Mouse (Mus musculus) adrenal gland, adult 10 weeks (tissue): Measurements from ENCODE around the gene Map2k3. TPM values are rescaled to one million over a fixed set of nuclear protein-coding genes. Genes with fewer than 3 reads are reported as not detected.

Experiments
- polyA plus RNA-seq: library from polyadenylated mRNA; stranded (reverse); fragments of 350-450 nt; fragmentation: Illumina TruSeq; extraction: RNeasy Lipid Tissue Mini Kit (QIAGEN cat#74804); gene quantifications from one replicate; pipeline ENCODE4 v1.2.3, GENCODE M21; 2014; ENCODE audit warnings: low read depth, low replicate concordance

The Map2k3 gene
- polyA plus RNA-seq: 18.3 TPM

DNA sequence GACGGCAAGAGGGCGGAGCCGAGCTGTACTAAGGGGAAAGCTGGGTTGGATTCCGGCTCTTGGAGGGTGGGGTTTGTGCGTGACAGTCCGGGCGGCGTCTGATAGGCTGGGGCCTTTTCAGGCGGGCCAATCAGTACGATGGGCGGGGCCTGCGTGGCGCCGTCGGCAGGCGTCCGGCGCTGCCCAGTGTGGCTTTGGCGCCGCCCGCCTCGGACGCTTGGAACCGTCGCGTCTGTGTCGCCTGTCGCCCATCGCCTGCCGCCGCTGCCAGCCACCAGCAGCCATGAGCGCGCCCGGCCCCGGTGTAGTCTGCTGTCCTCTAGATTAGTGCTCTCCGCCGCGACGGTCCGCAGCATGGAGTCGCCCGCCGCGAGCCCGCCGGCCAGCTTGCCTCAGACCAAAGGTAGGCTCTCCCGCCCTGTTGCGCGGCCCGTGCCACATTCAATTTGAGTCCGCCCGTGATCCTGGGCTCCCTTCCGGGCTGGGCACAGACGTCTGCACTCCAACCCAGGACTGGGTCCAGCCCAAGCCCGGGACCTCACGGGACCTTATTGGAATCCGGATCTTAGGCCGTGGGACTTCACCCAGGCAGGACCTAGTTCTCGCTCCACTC is at the start of gene Map2k3:
Gene Map2k3 (plus strand): TSS at position 165 of the 613 bp plus-strand sequence.

DNA sequence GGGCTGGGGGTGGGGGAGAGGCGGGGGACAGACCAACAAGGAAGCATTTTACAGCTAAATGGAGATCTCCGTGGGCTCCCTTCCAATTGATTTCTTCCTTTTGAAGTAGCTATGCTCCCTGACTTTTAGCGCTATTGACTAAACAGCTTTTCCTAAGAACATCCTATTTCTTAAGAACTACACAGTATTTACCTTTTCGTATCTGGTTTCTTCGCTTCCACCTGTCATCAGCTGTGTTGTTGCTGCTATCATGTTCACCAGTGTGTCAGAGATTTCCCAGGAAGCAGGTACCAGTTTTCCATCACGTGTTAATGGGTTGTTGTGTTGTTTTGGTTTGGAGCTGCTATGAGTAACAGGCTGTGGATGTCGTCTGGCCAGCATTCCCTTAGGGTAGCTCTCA is 17.3 kb upstream of the Map2k3 start, which contains the start of gene Natd1:
Gene Natd1 (minus strand): TSS at position 260 of the 400 bp plus-strand sequence.

Other genes with a start within 250 kb of the Map2k3 start
- 0.52 TPM for gene Llgl1, start 232.3 kb upstream of the Map2k3 start, polyA plus RNA-seq
- 8.9 TPM for gene Flii, start 204.8 kb upstream of the Map2k3 start, polyA plus RNA-seq
- 0.87 TPM for gene Mief2, start 203.6 kb upstream of the Map2k3 start, polyA plus RNA-seq
- 4.9 TPM for gene Top3a, start 154.7 kb upstream of the Map2k3 start, polyA plus RNA-seq
- gene Smcr8, start 154.5 kb upstream of the Map2k3 start, polyA plus RNA-seq: 14.1 TPM
- gene Shmt1, start 120.3 kb upstream of the Map2k3 start, polyA plus RNA-seq: 40.2 TPM
- 5.1 TPM for gene Dhrs7b, start 101.4 kb upstream of the Map2k3 start, polyA plus RNA-seq
- 16.0 TPM for gene Tmem11, start 52.8 kb upstream of the Map2k3 start, polyA plus RNA-seq
- gene Natd1, start 17.3 kb upstream of the Map2k3 start, polyA plus RNA-seq: 2.3 TPM
- 0.41 TPM for gene Kcnj12, start 90.5 kb downstream of the Map2k3 start, polyA plus RNA-seq
- 0.47 TPM for gene Tnfrsf13b, start 194.7 kb downstream of the Map2k3 start, polyA plus RNA-seq
- 30.1 TPM for gene Usp22, start 243.0 kb downstream of the Map2k3 start, polyA plus RNA-seq